Mouse (Mus musculus) lung, embryonic 16.5 days (tissue): ENCODE data around the gene Unc5cl. TPM values are rescaled to one million over a fixed set of nuclear protein-coding genes. Genes with fewer than 3 reads are reported as not detected.

Experiments used
- ATAC-seq: fragments of 200-750 bp; cut with Nextera tagmentation; 2 replicates; pipeline ENCODE4 v1.8.0; 2017; ENCODE audit warnings: low read depth, mild to moderate bottlenecking, moderate library complexity
- H3K27ac ChIP-seq: fragments of 300-500 bp; sonication (generic); 2 replicates; pipeline ENCODE4 v1.5.1; 2014; ENCODE audit warnings: mild to moderate bottlenecking, control low read depth, low read length
- H3K27me3 ChIP-seq: fragments of 300-500 bp; sonication (generic); 2 replicates; pipeline ENCODE4 v1.6.1; 2014; ENCODE audit warnings: low read depth, low read length, mixed read lengths; ENCODE audit not compliant: control insufficient read depth, insufficient read depth
- H3K36me3 ChIP-seq: fragments of 300-500 bp; sonication (generic); 2 replicates; pipeline ENCODE4 v1.6.1; 2014; ENCODE audit warnings: low read length; ENCODE audit not compliant: control insufficient read depth, insufficient read depth
- H3K4me1 ChIP-seq: fragments of 300-500 bp; sonication (generic); replicated peaks from 2 replicates; pipeline ENCODE4 v1.6.1; 2014; ENCODE audit warnings: low read length, mixed read lengths; ENCODE audit not compliant: control insufficient read depth, insufficient read depth
- H3K4me2 ChIP-seq: fragments of 300-500 bp; sonication (generic); 2 replicates; pipeline ENCODE4 v1.6.1; 2014; ENCODE audit warnings: low read depth, low read length, control low read depth
- H3K4me3 ChIP-seq: fragments of 300-500 bp; sonication (generic); 2 replicates; pipeline ENCODE4 v1.5.1; 2014; ENCODE audit warnings: mild to moderate bottlenecking, low read length, control low read depth
- H3K9ac ChIP-seq: fragments of 300-500 bp; sonication (generic); 2 replicates; pipeline ENCODE4 v1.6.1; 2014; ENCODE audit warnings: low read length, control low read depth
- H3K9me3 ChIP-seq: fragments of 300-500 bp; sonication (generic); 2 replicates; pipeline ENCODE4 v1.6.1; 2016; ENCODE audit warnings: low read length; ENCODE audit not compliant: control insufficient read depth
- WGBS: fragments of 180-500 bp; shearing (Covaris S2); extraction: QIAGEN DNeasy Blood & Tissue Kit; methylation state at CpG from one replicate; pipeline ENCODE4 v1.1.7; 2014; 5-methylcytosine and 5-hydroxymethylcytosine counted together
- polyA plus RNA-seq: library from polyadenylated mRNA; unstranded; fragments of >200 nt; fragmentation: Nextera tagmentation; extraction: Ambion mirVana; gene quantifications from 2 replicates; pipeline ENCODE4 v1.2.1, GENCODE M21; 2015

The Unc5cl gene
- polyA plus RNA-seq, 1 experiment from 2014 or later = 2.7 TPM

- no peak for ATAC-seq
- no peak overlapping the region for H3K4me2 ChIP-seq
Observed at GRCm38 (mm10) chr17:48556223-48556962, 101.7 kb downstream of the Unc5cl start.

GRCm38 (mm10) chr17:48557823-48558715 is 103.4 kb downstream of the Unc5cl start:
- no peak overlapping the region for H3K4me3 ChIP-seq
- no peak overlapping the region for H3K27ac ChIP-seq
- no peaks in the 10 kb centered on the region for H3K4me1 ChIP-seq
- no peak overlapping the region for H3K9ac ChIP-seq
- no peak overlapping the region for H3K4me2 ChIP-seq
- no peaks in the 10 kb centered on the region for H3K9me3 ChIP-seq
- H3K27me3 ChIP-seq = no peaks in the 10 kb centered on the region
- WGBS = 83% methylated on average over 7 of the region's 7 CpGs
- no peak for ATAC-seq
- no peaks in the 10 kb centered on the region for H3K36me3 ChIP-seq

More at GRCm38 (mm10) chr17:48556223-48556962, 101.7 kb downstream of the Unc5cl start:
- Histone ChIP-seq H3K27me3 (no peaks in the 10 kb centered on the region), H3K4me1 (no peaks in the 10 kb centered on the region), H3K27ac (no peak overlapping the region), H3K9me3 (no peaks in the 10 kb centered on the region), H3K4me3 (no peak overlapping the region), H3K9ac (no peak overlapping the region), H3K36me3 (no peaks in the 10 kb centered on the region)
- 15% methylated on average over 9 of the region's 9 CpGs for WGBS

GRCm38 (mm10) chr17:48564931-48565330 is 110.2 kb downstream of the Unc5cl start:
- Histone ChIP-seq H3K4me1 (no peaks in the 10 kb centered on the region), H3K27ac (no peak overlapping the region), H3K9me3 (no peaks in the 10 kb centered on the region), H3K27me3 (no peaks in the 10 kb centered on the region), H3K9ac (no peak overlapping the region), H3K4me2 (no peak overlapping the region), H3K36me3 (no peaks in the 10 kb centered on the region), H3K4me3 (no peak overlapping the region)
- WGBS = 84% methylated on average over 8 of the region's 8 CpGs
- no peak for ATAC-seq

GRCm38 (mm10) chr17:48569656-48570055 is 115.0 kb downstream of the Unc5cl start:
- 73% methylated on average over 4 of the region's 4 CpGs for WGBS
- Histone ChIP-seq H3K9ac (no peak overlapping the region), H3K4me2 (no peak overlapping the region), H3K4me1 (no peaks in the 10 kb centered on the region), H3K9me3 (no peaks in the 10 kb centered on the region), H3K36me3 (no peaks in the 10 kb centered on the region), H3K27me3 (no peaks in the 10 kb centered on the region), H3K27ac (no peak overlapping the region), H3K4me3 (no peak overlapping the region)
- no peak for ATAC-seq

- H3K9me3 ChIP-seq = no peaks in the 10 kb centered on the region
- H3K4me1 ChIP-seq = no peaks in the 10 kb centered on the region
- H3K27me3 ChIP-seq = no peaks in the 10 kb centered on the region
- no peaks in the 10 kb centered on the region for H3K36me3 ChIP-seq
- no peak overlapping the region for H3K9ac ChIP-seq
- no peak for ATAC-seq
- no peak overlapping the region for H3K4me2 ChIP-seq
- no peak overlapping the region for H3K27ac ChIP-seq
- no peak overlapping the region for H3K4me3 ChIP-seq
- WGBS = 67% methylated on average over 5 of the region's 5 CpGs
Observed at GRCm38 (mm10) chr17:48581153-48581552, 126.5 kb downstream of the Unc5cl start.

GRCm38 (mm10) chr17:48582486-48582990 is 127.8 kb downstream of the Unc5cl start:
- no peak for ATAC-seq
- H3K4me3 ChIP-seq = no peak overlapping the region
- H3K4me2 ChIP-seq = peak overlapping the region; percentile 34
- no peak overlapping the region for H3K27ac ChIP-seq
- H3K4me1 ChIP-seq = no peaks in the 10 kb centered on the region
- H3K9ac ChIP-seq = no peak overlapping the region
- WGBS = 40% methylated on average over 14 of the region's 14 CpGs
- no peaks in the 10 kb centered on the region for H3K36me3 ChIP-seq
- H3K27me3 ChIP-seq = no peaks in the 10 kb centered on the region
- H3K9me3 ChIP-seq = no peaks in the 10 kb centered on the region

GRCm38 (mm10) chr17:48583401-48583800 is 128.7 kb downstream of the Unc5cl start:
- Histone ChIP-seq H3K4me1 (no peaks in the 10 kb centered on the region), H3K27me3 (no peaks in the 10 kb centered on the region), H3K9ac (no peak overlapping the region), H3K4me3 (no peak overlapping the region), H3K36me3 (no peaks in the 10 kb centered on the region), H3K4me2 (no peak overlapping the region), H3K27ac (no peak overlapping the region), H3K9me3 (no peaks in the 10 kb centered on the region)
- 74% methylated on average over 11 of the region's 11 CpGs for WGBS
- ATAC-seq = no peak

- 3% methylated on average over 14 of the region's 14 CpGs for WGBS
- H3K4me3 ChIP-seq = peak overlapping the region; percentile 32
- no peaks in the 10 kb centered on the region for H3K9me3 ChIP-seq
- H3K27me3 ChIP-seq = no peaks in the 10 kb centered on the region
- H3K9ac ChIP-seq = peak overlapping the region; percentile 29; the same call in 1 of the 2 replicates
- H3K4me2 ChIP-seq = peak overlapping the region; percentile 57
- peak; percentile 74 for ATAC-seq
- no peaks in the 10 kb centered on the region for H3K4me1 ChIP-seq
- no peaks in the 10 kb centered on the region for H3K36me3 ChIP-seq
- no peak overlapping the region for H3K27ac ChIP-seq
Observed at GRCm38 (mm10) chr17:48585902-48586359, 131.2 kb downstream of the Unc5cl start.

GRCm38 (mm10) chr17:48588674-48589073 is 134.0 kb downstream of the Unc5cl start:
- Histone ChIP-seq H3K9me3 (no peaks in the 10 kb centered on the region), H3K4me3 (no peak overlapping the region), H3K4me1 (no peaks in the 10 kb centered on the region), H3K9ac (no peak overlapping the region), H3K27me3 (no peaks in the 10 kb centered on the region), H3K27ac (no peak overlapping the region), H3K4me2 (no peak overlapping the region), H3K36me3 (no peaks in the 10 kb centered on the region)
- 39% methylated on average over 3 of the region's 3 CpGs for WGBS
- ATAC-seq = no peak
